Mouse (Mus musculus) G1E (cell line): ENCODE measurements around the gene Tram1l1. TPM values are rescaled to one million over a fixed set of nuclear protein-coding genes. Genes with fewer than 3 reads are reported as not detected.

Experiments used
- ATAC-seq: 2 replicates; pipeline ENCODE4 v1.8.0; 2016; ENCODE audit warnings: mild to moderate bottlenecking; ENCODE audit not compliant: insufficient number of reproducible peaks, poor library complexity, low FRiP score, severe bottlenecking; ENCODE audit errors: extremely low read depth
- DNase-seq: peaks from one replicate; pipeline ENCODE4 v3.0.0; 2012; ENCODE audit warnings: low spot score
- H3K27me3 ChIP-seq: 2 replicates; pipeline ENCODE4 v1.6.1; 2012; ENCODE audit warnings: mild to moderate bottlenecking, low read length, inconsistent platforms; ENCODE audit not compliant: insufficient read depth
- H3K36me3 ChIP-seq: replicated peaks from 2 replicates; pipeline ENCODE3; 2012; ENCODE audit warnings: mild to moderate bottlenecking, inconsistent platforms
- H3K4me1 ChIP-seq: 2 replicates; pipeline ENCODE4 v1.6.1; 2012; ENCODE audit warnings: low read depth, low read length, inconsistent platforms, mixed read lengths; ENCODE audit not compliant: insufficient read depth
- H3K4me3 ChIP-seq: 2 replicates; pipeline ENCODE4 v1.5.1; 2012; ENCODE audit warnings: low read depth, mild to moderate bottlenecking, inconsistent platforms, low read length, moderate library complexity, mixed read lengths
- H3K9me3 ChIP-seq: replicated peaks from 2 replicates; pipeline ENCODE4 v1.6.1; 2012; ENCODE audit warnings: inconsistent platforms
- CTCF ChIP-seq: IDR thresholded peaks from 2 replicates; pipeline ENCODE4 v1.5.1; 2012; ENCODE audit warnings: low read depth, low read length, inconsistent platforms, mixed read lengths
- GATA1 ChIP-seq: IDR thresholded peaks from 2 replicates; pipeline ENCODE4 v1.6.1; 2012; ENCODE audit warnings: borderline replicate concordance, low read length, inconsistent platforms, mixed read lengths
- GATA2 ChIP-seq: IDR thresholded peaks from 2 replicates; pipeline ENCODE4 v1.6.1; 2012; ENCODE audit warnings: low read depth, low read length, inconsistent platforms, borderline replicate concordance
- POLR2AphosphoS5 ChIP-seq: IDR thresholded peaks from 2 replicates; pipeline ENCODE4 v1.6.1; 2012; ENCODE audit warnings: low read depth, low read length, inconsistent platforms; ENCODE audit not compliant: insufficient replicate concordance
- TAL1 ChIP-seq: conservative IDR thresholded peaks from 2 replicates; pipeline ENCODE4 v1.6.1; 2012; ENCODE audit warnings: low read depth, low read length, inconsistent platforms, mixed read lengths
- polyA plus RNA-seq: library from polyadenylated mRNA; stranded (reverse); fragments of >175 nt; gene quantifications from 2 replicates; pipeline ENCODE4 v1.2.3, GENCODE M21; 2012
- total RNA-seq, 2 experiments: library from RNA; stranded (forward) in 1 of 2; stranded (reverse) in 1 of 2; fragments of 200-1000 nt in 1 of 2; fragments of >200 nt in 1 of 2; fragmentation: Nextera tagmentation in 1 of 2; gene quantifications; 2 replicates each; pipeline ENCODE4 v1.2.3; 2014 to 2017

Tram1l1 gene
- total and polyA plus RNA-seq, 3 experiments = not detected

DNA sequence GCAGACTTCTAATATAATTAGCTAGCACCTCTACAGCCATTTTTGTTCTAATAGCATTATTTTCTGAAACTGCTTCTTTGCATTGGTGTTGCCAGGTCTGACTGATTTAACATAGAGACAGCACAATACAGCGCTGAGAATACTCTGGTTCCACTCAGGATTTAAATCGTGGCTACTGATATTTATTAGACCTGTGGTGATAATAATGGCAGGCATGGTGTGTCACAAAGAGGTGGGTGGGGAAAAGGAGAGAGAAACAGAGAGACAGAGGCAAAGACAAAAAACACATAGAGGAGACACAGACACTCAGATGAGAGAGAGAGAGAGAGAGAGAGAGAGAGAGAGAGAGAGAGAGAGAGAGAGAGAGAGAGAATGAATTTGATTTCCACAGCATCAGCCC, 257 bp upstream of the Tram1l1 start:
- ATAC-seq (no peak), DNase-seq (no peak)
- H3K4me1 ChIP-seq = no peaks in the 10 kb centered on the region
- no peaks in the 10 kb centered on the region for H3K36me3 ChIP-seq
- TF ChIP-seq POLR2AphosphoS5 = no peak
- no peak for TF ChIP-seq CTCF
- no peaks in the 10 kb centered on the region for H3K27me3 ChIP-seq
- H3K4me3 ChIP-seq = no peak overlapping the region
- peaks cover 16% of the 10 kb centered on the region for H3K9me3 ChIP-seq

DNA sequence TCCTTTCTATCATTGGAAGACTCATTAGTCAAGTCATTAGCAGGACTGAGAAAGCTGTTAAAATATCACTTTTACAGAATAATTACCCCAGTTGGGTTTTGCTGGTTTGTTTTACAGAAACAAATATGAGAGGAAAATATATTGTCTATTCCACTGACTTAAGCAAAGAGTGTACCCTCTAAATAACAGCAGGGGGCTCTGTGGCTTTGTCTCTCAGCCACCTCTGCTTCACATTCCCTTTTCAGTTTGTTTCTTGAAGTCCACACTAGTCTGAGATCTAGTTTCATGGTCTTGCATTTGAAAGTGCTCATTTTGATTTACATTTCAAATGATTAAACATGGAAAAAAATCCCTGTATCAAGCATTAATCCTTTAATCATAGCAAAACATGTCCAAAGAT, 25.8 kb downstream of the Tram1l1 start:
- Histone ChIP-seq H3K27me3 (no peaks in the 10 kb centered on the region), H3K36me3 (no peaks in the 10 kb centered on the region), H3K9me3 (peaks cover 3% of the 10 kb centered on the region), H3K4me3 (no peak overlapping the region), H3K4me1 (no peaks in the 10 kb centered on the region)
- DNase-seq (no peak), ATAC-seq (no peak)
- TF ChIP-seq GATA2 (no peak), TAL1 (no peak), POLR2AphosphoS5 (no peak)

DNA sequence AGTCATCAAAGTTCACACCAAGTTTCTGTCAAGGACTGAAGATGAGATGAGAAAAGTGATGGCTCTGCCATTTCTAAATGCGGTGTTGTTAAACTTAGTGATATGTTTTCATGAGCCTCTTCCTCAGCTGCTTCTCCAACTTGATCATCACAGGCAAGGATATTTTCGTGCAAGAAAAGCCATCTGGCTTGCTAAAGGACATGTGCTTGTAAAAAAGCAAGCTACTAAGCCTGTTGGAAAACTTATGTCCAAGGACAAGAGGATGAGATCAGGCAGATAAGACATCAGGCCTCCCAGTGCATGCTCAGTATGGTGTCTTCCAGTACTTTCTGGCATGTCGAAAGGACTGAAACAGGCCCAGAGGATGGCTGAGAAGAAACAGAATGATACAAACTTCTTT, 36.9 kb downstream of the Tram1l1 start:
- no peak overlapping the region for H3K4me3 ChIP-seq
- ATAC-seq (no peak), DNase-seq (no peak)
- no peak for TF ChIP-seq CTCF
- no peak for TF ChIP-seq GATA2
- TF ChIP-seq POLR2AphosphoS5 = no peak
- TF ChIP-seq TAL1 = no peak
- TF ChIP-seq GATA1 = no peak
- H3K4me1 ChIP-seq = no peaks in the 10 kb centered on the region
- H3K9me3 ChIP-seq = no peaks in the 10 kb centered on the region
- H3K36me3 ChIP-seq = no peaks in the 10 kb centered on the region
- no peaks in the 10 kb centered on the region for H3K27me3 ChIP-seq

DNA sequence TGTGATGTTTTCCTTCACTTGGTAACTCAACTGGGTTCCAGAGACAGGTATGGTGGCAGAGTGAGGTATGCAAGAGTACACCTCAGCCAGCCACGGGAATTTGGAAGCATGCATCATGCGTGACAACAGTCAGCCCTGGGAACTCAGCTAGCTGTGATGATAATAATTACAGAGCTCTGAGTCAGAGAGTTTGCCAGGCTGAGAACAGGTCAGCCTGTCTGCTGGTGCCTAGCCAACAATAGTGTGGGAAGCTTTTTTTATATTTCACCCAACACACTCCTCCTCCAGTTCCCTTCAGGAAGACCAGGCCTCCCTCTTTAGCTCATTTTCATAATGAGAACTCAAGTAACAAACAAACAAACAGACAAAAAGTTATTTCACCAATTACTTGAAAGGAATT, 51.4 kb downstream of the Tram1l1 start:
- H3K36me3 ChIP-seq = no peaks in the 10 kb centered on the region
- no peaks in the 10 kb centered on the region for H3K27me3 ChIP-seq
- no peaks in the 10 kb centered on the region for H3K4me1 ChIP-seq
- peaks cover 2% of the 10 kb centered on the region for H3K9me3 ChIP-seq
- DNase-seq = no peak
- TF ChIP-seq GATA1 (no peak), TAL1 (no peak)
- ATAC-seq = no peak
- no peak overlapping the region for H3K4me3 ChIP-seq

Other genes starting within 250 kb of the Tram1l1 start
- not detected in 2 replicates for gene 1700006A11Rik, start 105.2 kb downstream of the Tram1l1 start, total RNA-seq (2014; fragmentation: Nextera tagmentation)
- not detected in 2 replicates for gene 1700006A11Rik, start 105.2 kb downstream of the Tram1l1 start, total RNA-seq (2017)
- gene 1700006A11Rik, start 105.2 kb downstream of the Tram1l1 start, polyA plus RNA-seq = not detected in 2 replicates